Mouse (Mus musculus): ENCODE measurements around the gene Cypt12. TPM values are rescaled to one million over a fixed set of nuclear protein-coding genes. Genes with fewer than 3 reads are reported as not detected.

Cypt12 gene
- total RNA-seq (2021), result not detected
- polyA plus RNA-seq (2012; rRNA removed), result 0.23 and 0.79 TPM in 2 replicates
- long read RNA-seq, result 0 reads

- 86% methylated on average over 13 of the region's 13 CpGs for WGBS
Measured at GRCm38 (mm10) chr3:17948299-17948698, at the start of gene Cypt12. Gene Cypt12, plus strand, starts transcription at chr3:17948410.

GRCm38 (mm10) chr3:17913796-17914195, 34.4 kb upstream of the Cypt12 start:
- no peaks in the 10 kb centered on the region for H3K79me2 ChIP-seq (replicated peaks; ENCODE audit: control insufficient read depth, insufficient read depth, low read length)
- DNase-seq, result no peak
- H3K4me1 ChIP-seq (ENCODE audit: control insufficient read depth, insufficient read depth, low read length), result no peaks in the 10 kb centered on the region
- H3K9ac ChIP-seq (ENCODE audit: low read depth, low read length), result no peak overlapping the region
- H3K27ac ChIP-seq, result no peak overlapping the region
- no peak overlapping the region for H3K4me3 ChIP-seq
- TF ChIP-seq POLR2A (IDR thresholded peaks at IDR 0.05; ENCODE audit: insufficient read depth, low read depth, low read length) (no peak), EP300 (IDR thresholded peaks at IDR 0.05; ENCODE audit: insufficient read depth, low read depth, low read length) (no peak), CTCF (IDR thresholded peaks at IDR 0.05) (no peak)
- H3K27me3 ChIP-seq (ENCODE audit: control insufficient read depth, insufficient read depth, low read length), result no peaks in the 10 kb centered on the region
- intact Hi-C loops (cut with DNase I), result no loop called here
- no peaks in the 10 kb centered on the region for H3K36me3 ChIP-seq (ENCODE audit: control insufficient read depth, insufficient read depth, low read length)

More at GRCm38 (mm10) chr3:17948299-17948698, at the start of gene Cypt12:
- Histone ChIP-seq H3K4me1 (ENCODE audit: control insufficient read depth, insufficient read depth, low read length) (no peaks in the 10 kb centered on the region), H3K27ac (no peak within 1 kb of the TSS), H3K27me3 (ENCODE audit: control insufficient read depth, insufficient read depth, low read length) (no peaks in the 10 kb centered on the region), H3K4me3 (no peak within 1 kb of the TSS), H3K36me3 (ENCODE audit: control insufficient read depth, insufficient read depth, low read length) (no peaks in the 10 kb centered on the region), H3K79me2 (replicated peaks; ENCODE audit: control insufficient read depth, insufficient read depth, low read length) (no peaks in the 10 kb centered on the region), H3K9ac (ENCODE audit: low read depth, low read length) (no peak within 1 kb of the TSS)
- intact Hi-C loops (cut with DNase I), result no loop called here
- no peak for DNase-seq
- TF ChIP-seq CTCF (IDR thresholded peaks at IDR 0.05), result no peak
- no peak for TF ChIP-seq EP300 (IDR thresholded peaks at IDR 0.05; ENCODE audit: insufficient read depth, low read depth, low read length)
- no peak for TF ChIP-seq POLR2A (IDR thresholded peaks at IDR 0.05; ENCODE audit: insufficient read depth, low read depth, low read length)

GRCm38 (mm10) chr3:17940206-17940605, 8.0 kb upstream of the Cypt12 start:
- 68% methylated on average over 2 of the region's 2 CpGs for WGBS
- H3K27me3 ChIP-seq (ENCODE audit: control insufficient read depth, insufficient read depth, low read length), result no peaks in the 10 kb centered on the region
- no peak for DNase-seq
- intact Hi-C loops (cut with DNase I), result no loop called here
- H3K4me3 ChIP-seq, result no peak overlapping the region
- no peaks in the 10 kb centered on the region for H3K4me1 ChIP-seq (ENCODE audit: control insufficient read depth, insufficient read depth, low read length)
- no peaks in the 10 kb centered on the region for H3K79me2 ChIP-seq (replicated peaks; ENCODE audit: control insufficient read depth, insufficient read depth, low read length)
- no peaks in the 10 kb centered on the region for H3K36me3 ChIP-seq (ENCODE audit: control insufficient read depth, insufficient read depth, low read length)
- no peak for TF ChIP-seq POLR2A (IDR thresholded peaks at IDR 0.05; ENCODE audit: insufficient read depth, low read depth, low read length)
- H3K9ac ChIP-seq (ENCODE audit: low read depth, low read length), result no peak overlapping the region
- H3K27ac ChIP-seq, result no peak overlapping the region
